Mouse (Mus musculus): ENCODE measurements around the gene Polr2e. TPM values are rescaled to one million over a fixed set of nuclear protein-coding genes. Genes with fewer than 3 reads are reported as not detected.

Polr2e gene
- total and polyA plus RNA-seq, 3 experiments = 105 to 194 (median 127) TPM

- Histone ChIP-seq H3K79me2 (replicated peaks; ENCODE audit: control insufficient read depth, extremely low read depth, insufficient read depth, poor library complexity, severe bottlenecking) (peaks cover 8% of the 10 kb centered on the region), H3K36me3 (replicated peaks in 1 of 2; ENCODE audit: control insufficient read depth in 1 of 2, insufficient read depth in 1 of 2, low read length in 1 of 2) (peaks cover 33 to 61% of the 10 kb centered on the region in 2 experiments), H3K4me2 (ENCODE audit: insufficient read depth, low read depth, poor library complexity, severe bottlenecking) (no peak overlapping the region), H3K27ac (ENCODE audit: insufficient read depth, low read depth) (no peak overlapping the region), H3K9me3 (replicated peaks; ENCODE audit: low read length) (no peaks in the 10 kb centered on the region), H3K9ac (ENCODE audit: insufficient read depth, low read depth) (no peak overlapping the region), H3K27me3 (replicated peaks) (no peaks in the 10 kb centered on the region), H3K4me1 (ENCODE audit: control insufficient read depth in 1 of 2, insufficient read depth in 2 of 2) (peaks cover 33 to 52% of the 10 kb centered on the region in 2 experiments), H3K4me3 (replicated peaks in 1 of 3; ENCODE audit: low read depth in 2 of 3, low read length in 2 of 3, poor library complexity in 1 of 3) (no peak overlapping the region)
- in situ Hi-C loops (cut with MboI; ENCODE audit: low pct_ligation_motif_present, low pct_unique_long_range_greater_than_20kb, low sequenced_read_pairs) (no loop called here), dilution Hi-C loops (cut with MboI; ENCODE audit: extremely low pct_ligation_motif_present, extremely low pct_unique_long_range_greater_than_20kb, low sequenced_read_pairs) (no loop called here)
- TF ChIP-seq CHD2 (IDR thresholded peaks at IDR 0.05; ENCODE audit: low read length) = no peak
- TF ChIP-seq RAD21 (IDR thresholded peaks at IDR 0.05; ENCODE audit: low read depth, low read length) = no peak
- peak in 1 of 2 experiments; percentile 9; a peak in 1 of 4 replicates for TF ChIP-seq CTCF (conservative IDR thresholded peaks at IDR 0.05 in 1 of 2, IDR thresholded peaks at IDR 0.05 in 1 of 2; ENCODE audit: low read depth in 2 of 2, low read length in 2 of 2)
- no peak for TF ChIP-seq E2F4 (IDR thresholded peaks at IDR 0.05; ENCODE audit: insufficient replicate concordance, low read depth, low read length)
- TF ChIP-seq POLR2AphosphoS2 (IDR thresholded peaks at IDR 0.05; ENCODE audit: low read depth, low read length) = no peak
- TF ChIP-seq MEF2A (IDR thresholded peaks at IDR 0.05; ENCODE audit: borderline replicate concordance, low read depth, low read length) = no peak
- DNase-seq (ENCODE audit: extremely low read depth) = no peak
Observed at GRCm38 (mm10) chr10:80020603-80021319, 18.8 kb downstream of the Polr2e start.

GRCm38 (mm10) chr10:80020191-80020590, 19.4 kb downstream of the Polr2e start:
- Histone ChIP-seq H3K27ac (ENCODE audit: insufficient read depth, low read depth) (no peak overlapping the region), H3K4me3 (replicated peaks in 1 of 3; ENCODE audit: low read depth in 2 of 3, low read length in 2 of 3, poor library complexity in 1 of 3) (no peak overlapping the region)
- dilution Hi-C loops (cut with MboI; ENCODE audit: extremely low pct_ligation_motif_present, extremely low pct_unique_long_range_greater_than_20kb, low sequenced_read_pairs) = no loop called here

More at GRCm38 (mm10) chr10:80020191-80020590, 19.4 kb downstream of the Polr2e start:
- in situ Hi-C loops (cut with MboI; ENCODE audit: low pct_ligation_motif_present, low pct_unique_long_range_greater_than_20kb, low sequenced_read_pairs) = no loop called here
- DNase-seq (ENCODE audit: extremely low read depth) = no peak
- Histone ChIP-seq H3K79me2 (replicated peaks; ENCODE audit: control insufficient read depth, extremely low read depth, insufficient read depth, poor library complexity, severe bottlenecking) (peaks cover 8% of the 10 kb centered on the region), H3K4me2 (ENCODE audit: insufficient read depth, low read depth, poor library complexity, severe bottlenecking) (no peak overlapping the region), H3K9ac (ENCODE audit: insufficient read depth, low read depth) (no peak overlapping the region), H3K4me1 (ENCODE audit: control insufficient read depth in 1 of 2, insufficient read depth in 2 of 2) (peaks cover 27 to 51% of the 10 kb centered on the region in 2 experiments), H3K9me3 (replicated peaks; ENCODE audit: low read length) (no peaks in the 10 kb centered on the region), H3K27me3 (replicated peaks) (no peaks in the 10 kb centered on the region), H3K36me3 (replicated peaks in 1 of 2; ENCODE audit: control insufficient read depth in 1 of 2, insufficient read depth in 1 of 2, low read length in 1 of 2) (peaks cover 31 to 61% of the 10 kb centered on the region in 2 experiments)
- TF ChIP-seq MAX (IDR thresholded peaks at IDR 0.05; ENCODE audit: low read length) = no peak
- TF ChIP-seq TBP (conservative IDR thresholded peaks at IDR 0.05; ENCODE audit: low read depth, low read length) = no peak
- TF ChIP-seq RCOR1 (conservative IDR thresholded peaks at IDR 0.05; ENCODE audit: low read depth, low read length) = no peak
- TF ChIP-seq RAD21 (IDR thresholded peaks at IDR 0.05; ENCODE audit: low read depth, low read length) = no peak
- TF ChIP-seq ZC3H11A (IDR thresholded peaks at IDR 0.05; ENCODE audit: low read depth, low read length) = no peak
- no peak for TF ChIP-seq JUND (conservative IDR thresholded peaks at IDR 0.05; ENCODE audit: low read depth, low read length)
- TF ChIP-seq NELFE (IDR thresholded peaks at IDR 0.05; ENCODE audit: low read depth, low read length) = no peak
- no peak for TF ChIP-seq CHD1 (IDR thresholded peaks at IDR 0.05; ENCODE audit: low read depth, low read length)
- no peak for TF ChIP-seq MAZ (IDR thresholded peaks at IDR 0.05; ENCODE audit: low read depth, low read length)
- TF ChIP-seq HCFC1 (IDR thresholded peaks at IDR 0.05; ENCODE audit: low read depth, low read length) = no peak
- no peak for TF ChIP-seq IRF4 (IDR thresholded peaks at IDR 0.05; ENCODE audit: low read depth, low read length)
- no peak for TF ChIP-seq POLR2AphosphoS2 (IDR thresholded peaks at IDR 0.05; ENCODE audit: low read depth, low read length)
- TF ChIP-seq MAFK (IDR thresholded peaks at IDR 0.05; ENCODE audit: insufficient replicate concordance, low read length) = no peak
- no peak for TF ChIP-seq ELF1 (IDR thresholded peaks at IDR 0.05; ENCODE audit: low read depth, low read length)
- TF ChIP-seq USF2 (conservative IDR thresholded peaks at IDR 0.05; ENCODE audit: low read depth, low read length) = no peak
- no peak for TF ChIP-seq MXI1 (IDR thresholded peaks at IDR 0.05; ENCODE audit: low read depth, low read length)
- TF ChIP-seq ETS1 (conservative IDR thresholded peaks at IDR 0.05; ENCODE audit: low read depth, low read length) = no peak
- no peak for TF ChIP-seq BHLHE40 (IDR thresholded peaks at IDR 0.05; ENCODE audit: low read depth, low read length)
